Mouse (Mus musculus) embryo, embryonic 9.5 days (tissue): ENCODE results near the gene Insl6.

Experiments used
- DNase-seq: peaks from one replicate; pipeline ENCODE4 v3.0.0-alpha.2; 2017; ENCODE audit errors: extremely low spot score

Insl6 gene

DNA sequence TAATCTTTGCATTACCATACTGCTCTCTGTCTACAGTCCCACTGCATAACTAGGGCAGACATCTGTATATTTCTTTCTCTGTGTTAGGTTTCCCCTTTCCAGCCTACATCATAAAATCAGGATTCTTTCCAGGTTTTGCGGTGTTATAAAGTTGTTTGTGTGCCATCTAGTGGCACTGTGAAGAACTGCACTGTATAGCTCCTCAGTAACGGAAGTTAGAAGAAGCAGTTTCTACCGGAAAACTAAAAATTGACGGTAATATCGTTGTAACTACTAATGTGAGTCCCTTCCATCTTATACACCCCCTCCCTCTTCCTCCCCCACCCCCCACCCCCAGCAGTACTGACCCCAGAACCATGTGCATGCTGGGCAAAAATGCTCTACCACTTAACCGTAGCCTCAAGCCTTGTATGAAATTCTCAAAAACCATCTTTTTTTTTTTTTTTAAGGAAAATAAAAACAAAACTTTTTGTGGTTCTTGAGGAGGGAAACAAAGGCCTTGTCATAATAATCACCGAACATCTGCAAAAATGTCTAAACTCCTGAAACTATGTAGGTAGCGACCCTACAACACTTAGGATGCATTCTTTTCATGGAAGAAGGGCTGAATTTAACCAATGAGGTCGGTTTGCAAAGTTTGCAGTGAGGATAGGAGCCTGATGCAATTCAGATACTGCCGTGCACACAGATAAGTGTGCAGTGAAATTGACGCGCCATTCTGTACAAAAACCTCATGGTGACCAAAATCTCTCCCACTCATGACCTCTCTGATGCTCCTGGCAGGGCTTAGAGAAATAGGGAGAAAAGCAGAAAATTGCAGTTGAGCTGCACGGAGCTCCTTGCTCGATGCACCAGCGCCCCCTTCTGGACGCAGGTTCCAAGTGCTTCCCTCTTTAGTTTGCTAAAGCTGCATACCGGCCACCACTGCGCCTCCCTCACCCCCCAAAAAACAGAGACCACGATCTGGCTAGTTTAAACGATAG lies 30.0 kb upstream of the Insl6 start:
- peak; percentile 83 for DNase-seq

- no peak for DNase-seq
Observed at GRCm38 (mm10) chr19:29350991-29351390, 25.8 kb upstream of the Insl6 start.

- no peak for DNase-seq
Observed at GRCm38 (mm10) chr19:29345636-29346035, 20.5 kb upstream of the Insl6 start.

DNA sequence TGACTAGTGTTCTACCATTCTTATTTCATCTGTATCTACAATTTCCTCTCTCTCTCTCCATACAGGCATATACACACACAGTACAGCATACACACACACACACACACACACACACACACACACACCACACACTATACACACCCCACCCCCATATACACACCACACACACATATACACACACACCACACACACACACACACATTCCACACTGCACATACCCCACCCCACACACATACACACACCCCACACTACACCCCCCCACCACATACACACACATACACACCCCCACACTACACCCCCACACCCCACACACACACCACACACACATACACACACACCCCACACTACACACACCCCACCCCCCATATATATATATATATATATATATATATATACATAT lies 19.7 kb upstream of the Insl6 start:
- no peak for DNase-seq

DNA sequence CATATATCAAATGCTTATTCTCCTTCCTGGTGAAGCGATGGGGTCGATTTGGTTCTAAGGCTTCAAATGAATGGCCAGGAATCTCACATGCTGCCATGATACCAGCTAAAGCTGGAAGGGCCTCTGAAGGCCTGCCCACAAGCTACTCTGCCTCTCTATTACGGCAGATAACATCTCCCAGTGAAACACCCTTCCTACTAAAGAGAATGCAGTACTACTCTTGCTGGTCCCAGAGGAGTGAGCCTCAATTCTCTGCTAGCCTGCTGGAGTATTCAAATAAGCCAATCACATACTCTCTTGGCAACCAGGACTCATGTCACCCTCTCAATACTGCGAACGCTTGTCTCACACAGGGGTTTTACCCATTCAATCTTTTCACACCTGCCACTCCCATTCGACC lies 17.1 kb upstream of the Insl6 start:
- DNase-seq = no peak

GRCm38 (mm10) chr19:29341029-29341428 lies 15.9 kb upstream of the Insl6 start:
- no peak for DNase-seq

DNA sequence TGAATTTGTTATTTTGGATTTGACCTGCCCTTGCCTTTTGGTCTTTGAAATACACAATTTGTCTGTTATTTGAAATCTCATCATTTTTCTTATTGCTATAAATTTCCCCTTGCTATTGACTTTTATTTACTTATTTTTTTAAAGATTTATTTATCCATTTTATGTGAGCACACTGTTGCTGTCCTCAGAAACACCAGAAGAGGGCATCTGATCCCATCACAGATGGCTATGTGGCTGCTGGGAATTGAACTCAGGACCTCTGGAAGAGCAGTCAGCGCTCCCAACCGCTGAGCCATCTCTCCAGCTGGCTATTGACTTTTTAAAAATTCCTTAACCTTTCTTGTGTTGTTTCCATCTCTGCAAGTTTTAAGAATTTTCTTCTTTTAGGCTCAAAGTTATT lies 11.5 kb upstream of the Insl6 start:
- no peak for DNase-seq

- peak; percentile 73 for DNase-seq
Observed at GRCm38 (mm10) chr19:29334068-29334745, 9.1 kb upstream of the Insl6 start, which contains the start of gene Rln1. Rln1 (minus strand) TSS chr19:29334670.

DNA sequence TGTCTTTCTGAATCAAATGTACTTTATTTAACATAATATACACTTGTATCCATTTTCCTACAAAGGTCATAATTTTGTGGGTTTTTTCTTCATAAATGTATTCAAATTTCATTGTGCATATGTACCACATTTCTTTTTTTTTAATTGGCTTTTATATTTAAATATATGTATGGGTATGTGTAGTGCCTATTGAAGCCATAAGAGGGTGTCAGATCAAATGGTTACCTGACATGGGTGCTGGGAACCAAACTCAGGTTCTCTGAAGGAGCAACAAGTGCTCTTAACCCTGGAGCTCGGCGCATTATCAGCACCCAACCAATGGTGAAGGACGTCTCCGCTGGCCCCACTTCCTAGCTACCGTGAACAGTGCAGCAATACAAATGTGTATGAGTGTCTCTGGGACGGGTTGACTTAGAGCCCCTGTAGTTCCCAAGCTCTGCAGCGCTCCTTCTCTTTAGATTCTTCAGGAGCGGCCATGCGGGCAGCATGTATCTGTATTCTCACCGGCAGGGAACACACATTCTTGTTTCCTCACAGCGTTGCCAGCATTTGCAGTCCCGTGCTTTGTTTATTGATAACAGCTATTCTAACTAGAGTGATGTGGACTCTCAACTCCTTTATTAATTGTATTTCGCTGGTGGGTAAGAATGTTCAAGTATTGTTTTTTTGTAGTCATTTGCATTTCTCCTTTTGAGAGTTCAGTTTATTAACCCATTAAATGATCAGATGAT lies 1.8 kb upstream of the Insl6 start:
- DNase-seq = no peak

DNA sequence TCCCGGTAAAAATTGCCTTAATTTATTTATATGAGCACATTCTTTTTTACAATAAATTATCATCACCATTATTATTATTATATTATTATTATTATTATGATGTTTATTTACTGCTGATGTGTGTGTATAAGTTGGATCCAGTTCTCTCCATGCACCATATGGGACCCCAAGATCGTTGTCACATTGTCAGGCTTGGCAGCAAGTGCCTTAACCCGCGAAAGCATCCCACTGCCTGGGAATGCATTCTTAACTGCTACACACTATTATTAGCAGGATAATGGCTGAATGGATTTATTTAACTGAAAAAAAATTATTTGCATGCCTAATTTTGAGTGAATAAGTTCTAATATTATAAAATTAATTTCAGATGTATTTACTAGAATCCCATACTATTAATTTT lies 1.2 kb upstream of the Insl6 start:
- no peak for DNase-seq

DNA sequence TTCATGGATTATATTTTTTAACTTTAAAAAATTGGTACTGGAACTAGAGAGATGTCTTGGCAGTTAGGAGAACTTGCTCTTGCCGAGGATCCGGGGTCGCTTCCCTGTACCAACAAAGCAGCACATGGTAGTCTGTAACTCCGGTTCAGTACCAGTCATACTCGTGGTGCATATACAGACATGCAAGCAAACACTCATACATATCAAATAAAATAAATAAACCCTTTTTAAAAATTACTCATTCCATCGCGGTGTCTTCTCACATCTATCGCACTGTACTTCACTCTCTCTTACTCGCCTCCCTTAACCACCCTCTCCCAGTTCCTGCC lies 660 bp upstream of the Insl6 start:
- DNase-seq = no peak

DNA sequence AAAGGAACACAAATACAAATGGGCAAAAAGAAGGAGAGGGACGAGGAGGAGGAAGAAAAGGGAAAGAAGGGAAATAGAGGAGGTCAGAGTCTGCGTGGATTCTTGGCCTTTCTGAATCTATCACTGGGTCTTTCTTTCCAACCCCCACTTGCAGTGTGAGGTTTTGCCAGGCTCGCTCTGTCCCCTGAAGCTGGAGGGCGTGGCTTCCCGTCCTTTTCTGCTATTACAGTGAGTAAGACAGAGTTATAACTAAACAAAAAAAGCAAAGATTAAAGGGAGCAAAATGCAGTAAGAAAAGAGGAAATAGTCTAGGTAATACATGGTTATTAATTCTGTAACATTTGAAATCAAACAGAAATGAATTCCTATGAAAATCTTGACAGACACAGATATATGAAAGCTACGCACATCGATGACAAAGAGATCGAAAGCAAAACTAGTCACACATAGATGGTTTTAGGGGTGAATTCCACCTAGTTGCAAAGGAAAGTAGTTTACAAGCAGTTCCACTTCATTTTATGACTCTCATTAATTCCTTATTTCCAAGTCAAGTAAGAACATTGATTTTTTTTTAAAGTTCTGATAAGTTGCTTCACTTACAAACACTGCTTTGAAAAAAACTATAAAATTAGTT lies 1.6 kb downstream of the Insl6 start:
- no peak for DNase-seq

GRCm38 (mm10) chr19:29312661-29313060 lies 12.5 kb downstream of the Insl6 start:
- no peak for DNase-seq

- DNase-seq = no peak
Observed at GRCm38 (mm10) chr19:29311791-29312190, 13.4 kb downstream of the Insl6 start.

DNA sequence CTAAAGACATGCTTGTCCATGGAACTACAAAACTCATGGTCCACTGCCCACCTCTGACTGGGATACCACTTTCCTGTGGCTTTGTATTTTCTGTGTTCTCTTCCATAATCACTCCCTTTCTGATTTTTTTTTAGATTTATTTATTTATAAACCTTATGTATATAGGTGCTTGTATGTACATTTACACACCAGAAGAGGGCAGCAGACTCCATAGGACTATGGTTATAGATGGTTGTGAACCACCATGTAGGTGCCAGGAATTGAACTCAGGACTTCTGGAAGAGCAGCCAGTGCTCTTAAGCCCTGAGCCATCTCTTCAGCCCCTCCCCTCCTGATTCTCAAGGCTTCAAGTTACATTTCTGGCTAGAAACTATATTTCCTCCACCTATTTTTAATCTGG lies 16.3 kb downstream of the Insl6 start:
- DNase-seq = no peak

DNA sequence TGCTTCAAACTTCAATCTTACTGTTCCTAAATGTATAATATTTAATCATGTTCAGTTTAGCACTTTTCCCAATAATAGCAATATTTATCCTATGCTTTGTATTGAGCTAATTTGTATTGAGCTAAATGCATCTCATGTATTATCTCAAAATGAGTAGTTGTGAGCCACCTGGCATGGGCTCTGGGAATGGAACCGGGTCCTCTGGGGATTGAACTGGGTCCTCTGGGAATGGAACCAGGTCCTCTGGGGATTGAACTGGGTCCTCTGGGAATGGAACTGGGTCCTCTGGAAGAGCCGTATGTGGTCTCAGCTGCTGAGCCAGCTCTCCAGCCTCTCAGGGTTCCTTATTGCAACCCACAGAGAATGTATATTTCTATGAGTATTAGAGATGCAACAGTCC lies 23.0 kb downstream of the Insl6 start:
- no peak for DNase-seq

DNA sequence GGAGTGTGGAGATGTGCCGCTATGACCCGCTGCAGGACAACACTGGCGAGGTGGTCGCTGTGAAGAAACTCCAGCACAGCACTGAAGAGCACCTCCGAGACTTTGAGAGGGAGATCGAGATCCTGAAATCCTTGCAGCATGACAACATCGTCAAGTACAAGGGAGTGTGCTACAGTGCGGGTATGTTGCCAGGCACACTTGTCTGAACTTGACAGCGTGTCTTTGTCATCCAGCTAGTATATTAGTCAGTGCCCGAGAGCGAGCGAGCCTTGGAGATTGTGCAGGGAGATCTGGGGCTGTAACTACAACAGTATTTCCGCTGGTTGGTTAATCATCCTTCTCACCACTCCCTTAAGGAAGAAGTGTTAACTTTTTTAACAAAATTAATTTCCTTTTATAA lies 24.2 kb downstream of the Insl6 start:
- DNase-seq = no peak

DNA sequence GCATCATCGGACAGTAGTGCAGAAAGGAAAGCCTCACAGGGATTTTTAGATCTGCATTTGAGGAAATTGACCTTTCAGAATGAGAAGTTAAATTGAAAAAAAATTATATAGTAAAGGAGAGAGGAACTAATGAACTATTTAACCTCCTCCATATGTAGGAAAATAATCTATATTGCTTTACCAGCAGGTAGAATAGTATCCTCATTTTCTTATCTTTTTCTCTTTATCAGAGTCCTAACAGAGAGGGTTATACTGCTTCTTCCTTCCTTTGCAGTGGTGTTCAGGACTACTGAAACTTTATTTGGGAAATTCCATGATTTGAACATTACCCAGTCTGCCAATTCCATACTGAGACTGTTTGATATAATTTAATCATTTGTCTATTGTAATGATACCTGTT lies 27.8 kb downstream of the Insl6 start:
- no peak for DNase-seq

DNA sequence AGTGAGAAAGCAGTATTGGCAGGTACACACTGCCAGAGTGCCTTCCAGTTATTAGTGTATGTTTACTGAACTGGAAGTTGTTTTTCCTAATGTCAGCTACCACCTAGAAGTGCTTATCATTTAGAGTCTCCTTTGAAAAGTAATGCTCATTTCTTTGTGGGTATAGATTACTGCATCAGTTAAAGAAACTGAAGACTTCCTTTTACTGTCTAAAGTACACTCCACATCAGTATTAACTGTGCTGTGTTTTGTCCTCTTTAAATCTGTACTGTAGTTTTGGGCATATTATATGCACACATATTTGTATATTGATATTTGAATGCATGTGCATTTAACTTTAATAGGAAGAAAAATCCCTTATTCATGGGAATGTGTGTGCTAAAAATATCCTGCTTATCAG lies 29.0 kb downstream of the Insl6 start:
- no peak for DNase-seq

GRCm38 (mm10) chr19:29294756-29295155 lies 30.4 kb downstream of the Insl6 start:
- no peak for DNase-seq

GRCm38 (mm10) chr19:29292546-29292945 lies 32.6 kb downstream of the Insl6 start:
- no peak for DNase-seq

- no peak for DNase-seq
Observed at GRCm38 (mm10) chr19:29291532-29291931, 33.6 kb downstream of the Insl6 start.
